Mouse (Mus musculus) midbrain, postnatal 0 days (tissue): ENCODE data around the gene Cks1b. TPM values are rescaled to one million over a fixed set of nuclear protein-coding genes. Genes with fewer than 3 reads are reported as not detected.

Experiments used
- ATAC-seq: fragments of 200-750 bp; cut with Nextera tagmentation; 2 replicates; pipeline ENCODE4 v1.8.0; 2017; ENCODE audit warnings: moderate number of reproducible peaks, mild to moderate bottlenecking, moderate TSS enrichment, moderate library complexity; ENCODE audit not compliant: low FRiP score
- DNase-seq: peaks from one replicate; pipeline ENCODE4 v3.0.0-alpha.2; 2015; ENCODE audit warnings: low spot score
- H3K27ac ChIP-seq: fragments of 300-500 bp; sonication (generic); 2 replicates; pipeline ENCODE4 v1.5.1; 2014; ENCODE audit warnings: low read depth, mild to moderate bottlenecking, low read length, mixed read lengths
- H3K27me3 ChIP-seq: fragments of 300-500 bp; sonication (generic); 2 replicates; pipeline ENCODE4 v1.6.1; 2014; ENCODE audit warnings: low read length, control low read depth, mixed read lengths; ENCODE audit not compliant: insufficient read depth
- H3K36me3 ChIP-seq: fragments of 300-500 bp; sonication (generic); 2 replicates; pipeline ENCODE4 v1.6.1; 2014; ENCODE audit warnings: low read length, control low read depth, mixed read lengths; ENCODE audit not compliant: insufficient read depth
- H3K4me1 ChIP-seq: fragments of 300-500 bp; sonication (generic); 2 replicates; pipeline ENCODE4 v1.6.1; 2014; ENCODE audit warnings: mild to moderate bottlenecking, control low read depth, antibody characterized with exemption, low read length, mixed read lengths; ENCODE audit not compliant: insufficient read depth
- H3K4me2 ChIP-seq: fragments of 300-500 bp; sonication (generic); 2 replicates; pipeline ENCODE4 v1.6.1; 2014; ENCODE audit warnings: low read depth, mild to moderate bottlenecking, low read length, mixed read lengths; ENCODE audit not compliant: poor library complexity, severe bottlenecking
- H3K4me3 ChIP-seq: fragments of 300-500 bp; sonication (generic); 2 replicates; pipeline ENCODE4 v1.5.1; 2014; ENCODE audit warnings: low read depth, mild to moderate bottlenecking, low read length, moderate library complexity
- H3K9ac ChIP-seq: fragments of 300-500 bp; sonication (generic); replicated peaks from 2 replicates; pipeline ENCODE4 v1.6.1; 2014; ENCODE audit warnings: mild to moderate bottlenecking, low read length, moderate library complexity, mixed read lengths; ENCODE audit not compliant: poor library complexity, severe bottlenecking
- H3K9me3 ChIP-seq: fragments of 300-500 bp; sonication (generic); 2 replicates; pipeline ENCODE4 v1.6.1; 2016; ENCODE audit warnings: low read length, control low read depth
- CTCF ChIP-seq: IDR thresholded peaks from 2 replicates; pipeline ENCODE4 v1.5.1; 2016; ENCODE audit warnings: antibody characterized with exemption, mild to moderate bottlenecking
- WGBS: fragments of 180-500 bp; shearing (Covaris S2); extraction: QIAGEN DNeasy Blood & Tissue Kit; methylation state at CpG from one replicate; pipeline ENCODE4 v1.1.7; 2014; 5-methylcytosine and 5-hydroxymethylcytosine counted together
- polyA plus RNA-seq: library from polyadenylated mRNA; unstranded; fragments of >200 nt; fragmentation: Nextera tagmentation; extraction: Ambion mirVana; gene quantifications from 2 replicates; pipeline ENCODE4 v1.2.1, GENCODE M21; 2015
- total RNA-seq: library from RNA; depleted of rRNA; stranded (reverse); fragments of >200 nt; gene quantifications from 2 replicates; pipeline ENCODE4 v1.2.3, GENCODE M21; 2014

The Cks1b gene
- total and polyA plus RNA-seq, 2 experiments from 2014 or later, result 29.2 to 69.6 TPM

DNA sequence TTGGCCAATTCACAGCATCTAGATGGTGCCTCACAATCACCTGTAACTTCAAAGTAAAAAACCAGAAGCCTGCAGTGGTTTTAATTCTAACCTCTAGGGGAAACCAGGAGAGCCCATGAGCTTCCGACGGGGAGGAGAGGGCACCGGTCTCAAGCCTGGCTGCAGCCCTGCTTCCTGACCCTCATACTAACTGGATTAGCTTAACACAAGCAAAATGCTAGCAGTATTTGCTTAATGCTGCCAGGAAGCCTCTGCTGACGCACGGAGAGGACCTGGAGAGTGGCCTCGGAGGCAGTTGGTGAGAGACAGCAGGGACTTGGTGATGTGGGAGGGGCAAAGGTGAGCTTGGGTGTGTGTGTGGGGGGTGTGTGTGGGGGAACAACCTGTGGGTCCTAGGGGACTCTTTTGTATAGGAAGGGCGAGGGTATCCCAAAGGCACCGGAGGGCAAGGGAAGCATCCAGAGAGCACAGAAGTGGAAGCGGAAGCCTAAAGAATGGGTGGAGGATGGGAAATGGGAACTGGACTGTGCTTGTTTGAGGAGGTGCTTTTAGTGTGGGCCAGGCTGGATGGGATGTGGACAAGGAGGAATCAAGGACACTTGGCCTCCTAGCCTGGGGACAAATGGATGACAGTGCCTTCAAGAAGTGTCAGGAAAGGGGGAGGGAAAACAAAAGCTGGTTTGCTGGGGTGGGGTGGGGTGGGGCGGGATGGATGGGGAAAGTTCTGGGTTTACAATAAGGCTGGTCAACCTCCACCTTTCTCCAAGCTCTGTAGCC lies 36.4 kb upstream of the Cks1b start, which contains the start of gene Pmvk:
Gene Pmvk, plus strand, starts transcription at position 141 of the 777 bp plus-strand sequence.
- Histone ChIP-seq H3K4me3 (no peak within 1 kb of the TSS), H3K27me3 (no peaks in the 10 kb centered on the region), H3K27ac (no peak within 1 kb of the TSS), H3K36me3 (no peaks in the 10 kb centered on the region), H3K4me2 (no peak within 1 kb of the TSS), H3K4me1 (peaks cover 5% of the 10 kb centered on the region; the same call in 1 of the 2 replicates), H3K9me3 (no peaks in the 10 kb centered on the region), H3K9ac (no peak within 1 kb of the TSS)
- DNase-seq (no peak), ATAC-seq (no peak)
- no peak for TF ChIP-seq CTCF
- 67% methylated on average over 10 of the region's 10 CpGs for WGBS

DNA sequence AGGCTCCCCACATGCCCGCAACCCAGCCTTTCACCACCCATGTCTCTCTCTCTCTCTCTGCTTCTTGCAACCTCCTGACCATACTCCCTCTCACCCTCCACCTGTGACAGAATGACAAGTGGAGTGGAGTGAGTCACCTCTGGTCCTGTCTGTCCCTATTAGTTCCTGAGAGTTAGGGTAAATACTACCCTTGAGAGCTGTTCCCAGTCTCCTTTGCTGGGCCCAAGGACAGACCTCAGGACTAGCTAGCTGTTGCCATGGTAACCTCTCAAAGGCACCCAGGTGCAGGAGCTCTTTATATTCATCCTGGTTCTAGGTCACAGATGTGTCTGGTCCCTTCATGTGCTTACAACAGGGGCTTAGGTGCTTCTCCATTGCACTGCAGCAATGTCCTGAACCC lies 33.7 kb upstream of the Cks1b start:
- Histone ChIP-seq H3K9me3 (no peaks in the 10 kb centered on the region), H3K4me2 (no peak overlapping the region), H3K9ac (no peak overlapping the region), H3K4me1 (peaks cover 5% of the 10 kb centered on the region; the same call in 1 of the 2 replicates), H3K4me3 (no peak overlapping the region), H3K36me3 (no peaks in the 10 kb centered on the region), H3K27ac (no peak overlapping the region), H3K27me3 (no peaks in the 10 kb centered on the region)
- TF ChIP-seq CTCF, result no peak
- peak; percentile 32 for DNase-seq
- 89% methylated on average over 1 of the region's 1 CpGs for WGBS
- ATAC-seq, result no peak

DNA sequence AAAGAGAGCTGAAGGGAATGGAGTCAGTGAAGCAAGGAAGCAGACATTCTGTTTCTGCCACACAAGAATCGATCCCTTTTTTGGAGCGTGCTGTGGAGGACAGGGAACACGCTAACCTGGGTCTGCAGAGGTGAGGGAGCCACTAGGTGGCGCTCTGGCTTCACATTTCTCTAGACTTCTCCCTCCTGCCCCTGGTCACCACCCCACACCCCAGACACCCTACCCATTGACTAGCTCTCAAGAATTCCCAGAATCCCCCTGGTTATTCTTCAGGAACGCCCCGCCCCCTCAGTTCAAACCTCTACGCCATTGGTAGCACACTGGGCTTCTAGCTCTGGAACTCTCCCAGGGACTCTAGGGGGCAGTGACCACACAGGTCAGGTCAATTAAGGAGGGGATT lies 31.4 kb upstream of the Cks1b start:
- H3K4me3 ChIP-seq, result no peak overlapping the region
- no peaks in the 10 kb centered on the region for H3K36me3 ChIP-seq
- DNase-seq (peak; percentile 80), ATAC-seq (peak; percentile 64; the same call in 1 of the 2 replicates)
- no peaks in the 10 kb centered on the region for H3K9me3 ChIP-seq
- no peak overlapping the region for H3K27ac ChIP-seq
- peaks cover 5% of the 10 kb centered on the region; the same call in 1 of the 2 replicates for H3K4me1 ChIP-seq
- TF ChIP-seq CTCF, result peak; percentile 79
- WGBS, result 37% methylated on average over 7 of the region's 7 CpGs
- no peak overlapping the region for H3K9ac ChIP-seq
- no peak overlapping the region for H3K4me2 ChIP-seq
- no peaks in the 10 kb centered on the region for H3K27me3 ChIP-seq

GRCm38 (mm10) chr3:89448720-89449537 lies 30.7 kb upstream of the Cks1b start:
- DNase-seq, result peak; percentile 34

DNA sequence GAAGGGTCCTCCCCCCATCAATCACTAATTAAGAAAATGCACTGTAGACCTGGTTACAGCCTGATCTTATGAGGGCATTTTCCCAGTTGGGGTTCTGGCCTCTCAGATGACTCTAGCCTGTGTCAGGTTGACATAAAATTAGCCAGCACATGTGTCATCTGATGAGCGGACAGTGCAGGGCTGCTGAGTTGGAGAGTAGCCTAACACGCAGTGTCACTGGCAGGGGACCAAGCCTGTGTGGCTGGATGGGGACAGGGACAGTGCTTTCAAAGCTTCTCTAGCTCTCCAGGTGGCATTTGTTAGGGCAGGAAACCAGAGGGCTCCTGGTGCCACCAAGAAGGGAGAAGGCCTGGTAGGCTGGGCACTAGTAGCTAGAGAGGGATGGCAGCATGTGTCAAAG lies 22.5 kb upstream of the Cks1b start:
- no peaks in the 10 kb centered on the region for H3K27me3 ChIP-seq
- no peak overlapping the region for H3K4me3 ChIP-seq
- DNase-seq, result no peak
- H3K4me1 ChIP-seq, result 0 out of 2 replicates have a peak, but pooled peaks cover 7% of the 10 kb centered on the region
- TF ChIP-seq CTCF, result no peak
- no peak overlapping the region for H3K9ac ChIP-seq
- no peak overlapping the region for H3K27ac ChIP-seq
- H3K4me2 ChIP-seq, result no peak overlapping the region
- no peak for ATAC-seq
- H3K36me3 ChIP-seq, result no peaks in the 10 kb centered on the region
- WGBS, result 98% methylated on average over 2 of the region's 2 CpGs
- H3K9me3 ChIP-seq, result no peaks in the 10 kb centered on the region

More at GRCm38 (mm10) chr3:89448720-89449537, 30.7 kb upstream of the Cks1b start:
- Histone ChIP-seq H3K36me3 (no peaks in the 10 kb centered on the region), H3K9ac (no peak overlapping the region), H3K9me3 (no peaks in the 10 kb centered on the region), H3K4me3 (no peak overlapping the region), H3K27me3 (no peaks in the 10 kb centered on the region), H3K4me1 (peaks cover 5% of the 10 kb centered on the region; the same call in 1 of the 2 replicates), H3K4me2 (no peak overlapping the region), H3K27ac (no peak overlapping the region)
- no peak for TF ChIP-seq CTCF
- 0 out of 2 replicates have a peak, but pooled peaks have one; percentile 18 for ATAC-seq
- WGBS, result 73% methylated on average over 13 of the region's 13 CpGs
